Mouse (Mus musculus): ENCODE measurements around the gene Dhrs2.

The Dhrs2 gene

DNA sequence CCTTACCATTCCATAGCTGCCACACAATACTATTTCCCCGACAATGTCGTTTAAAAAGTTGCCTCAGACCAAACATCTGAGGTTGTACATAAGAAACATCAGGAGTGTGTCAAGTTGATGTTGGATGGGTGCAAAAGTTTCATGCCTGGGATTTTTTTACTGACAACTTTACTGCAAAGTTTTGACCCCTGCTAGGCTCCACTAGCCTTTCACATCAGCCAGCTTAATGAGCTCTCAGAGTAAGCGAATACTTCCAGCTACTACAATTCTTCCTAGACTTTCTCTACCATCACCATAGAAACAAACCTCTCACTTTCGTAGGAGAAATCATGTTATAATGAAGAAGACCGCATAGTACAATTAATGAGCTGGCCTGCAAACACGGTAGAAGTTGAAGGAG, 26.5 kb downstream of the Dhrs2 start:
- DNase-seq (ENCODE audit: low spot score in 2 of 2), result no peak

DNA sequence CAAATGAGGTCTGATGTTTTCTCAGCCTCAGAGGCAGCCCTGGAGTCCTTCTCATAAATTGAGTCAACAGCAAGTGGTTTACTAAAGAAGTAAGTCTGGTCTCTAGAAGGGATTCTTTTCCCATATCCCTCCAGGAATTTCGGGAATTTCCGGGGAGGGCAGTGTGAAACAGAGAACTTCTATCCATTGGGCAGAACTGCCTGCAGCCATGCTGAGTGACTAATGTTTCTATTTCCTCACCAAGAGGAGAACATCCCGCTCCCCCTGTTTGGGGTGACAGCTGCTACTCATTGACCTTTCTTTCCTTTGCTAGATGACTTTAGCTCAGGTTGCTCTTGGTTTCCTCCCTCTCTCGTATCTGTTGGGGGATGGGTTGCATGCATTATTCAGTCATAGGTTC, 31.8 kb downstream of the Dhrs2 start:
- DNase-seq (ENCODE audit: low spot score in 2 of 2), result no peak

DNA sequence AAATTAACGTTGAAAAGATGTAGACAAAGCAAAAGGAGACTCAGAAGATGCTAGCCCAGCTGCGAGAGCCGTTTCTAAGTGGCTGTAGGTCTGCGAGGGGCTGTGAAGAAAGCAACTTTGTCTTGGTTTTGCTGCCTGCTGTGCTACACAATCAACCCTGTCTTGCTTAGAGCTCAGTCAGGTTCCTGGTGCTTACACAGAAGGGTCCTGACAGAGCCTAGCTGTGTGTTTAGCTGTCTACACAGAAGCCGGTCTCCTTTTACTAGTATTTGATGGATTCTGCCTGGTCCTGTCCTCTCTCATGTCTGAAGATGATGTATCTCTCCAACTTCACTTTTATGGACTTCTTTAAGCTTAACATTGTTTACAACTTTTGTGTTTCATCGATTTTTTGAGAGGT, 33.6 kb downstream of the Dhrs2 start:
- DNase-seq (ENCODE audit: low spot score in 2 of 2), result no peak

DNA sequence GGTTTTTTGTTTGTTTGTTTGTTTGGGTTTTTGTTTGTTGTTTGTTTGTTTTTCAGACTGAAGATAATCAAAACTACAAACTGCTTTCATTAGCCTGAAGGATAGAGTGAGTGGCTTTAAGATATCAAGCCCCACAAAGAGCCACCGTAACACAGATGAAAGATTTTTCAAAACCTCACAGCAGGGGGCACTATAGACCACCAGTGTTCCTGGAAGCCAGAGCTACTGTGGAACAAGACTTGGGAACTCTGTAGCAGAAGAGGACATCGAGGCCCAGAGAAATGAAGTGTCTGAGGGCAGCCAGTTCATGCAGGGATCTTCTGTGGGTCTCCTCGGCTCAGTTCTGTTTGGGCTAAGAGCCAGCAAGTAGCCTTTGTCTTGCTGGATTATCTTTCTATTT, 49.4 kb downstream of the Dhrs2 start:
- peak in 1 of 2 experiments; percentile 10 for DNase-seq (ENCODE audit: low spot score in 2 of 2)

DNA sequence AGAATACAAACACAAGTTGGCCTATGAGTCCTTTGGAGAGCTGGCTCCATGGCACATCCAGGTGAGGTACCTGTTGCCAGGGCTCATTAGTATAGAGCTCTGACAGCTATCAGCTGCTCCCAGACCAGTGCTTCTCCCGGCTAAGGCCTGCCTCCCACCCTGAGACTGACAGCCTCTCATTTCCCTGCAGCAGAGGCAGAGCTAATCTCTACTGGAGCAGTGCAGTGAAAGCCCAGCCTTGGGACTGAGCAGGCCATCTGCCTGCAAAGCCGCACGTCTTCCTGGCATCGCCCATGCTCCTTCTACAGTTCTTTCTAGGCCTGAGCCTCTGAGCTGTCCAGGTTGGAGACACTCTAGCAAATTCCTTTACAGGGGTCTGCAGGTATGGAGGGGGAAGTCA, 51.2 kb downstream of the Dhrs2 start:
- DNase-seq (ENCODE audit: low spot score in 2 of 2), result no peak

DNA sequence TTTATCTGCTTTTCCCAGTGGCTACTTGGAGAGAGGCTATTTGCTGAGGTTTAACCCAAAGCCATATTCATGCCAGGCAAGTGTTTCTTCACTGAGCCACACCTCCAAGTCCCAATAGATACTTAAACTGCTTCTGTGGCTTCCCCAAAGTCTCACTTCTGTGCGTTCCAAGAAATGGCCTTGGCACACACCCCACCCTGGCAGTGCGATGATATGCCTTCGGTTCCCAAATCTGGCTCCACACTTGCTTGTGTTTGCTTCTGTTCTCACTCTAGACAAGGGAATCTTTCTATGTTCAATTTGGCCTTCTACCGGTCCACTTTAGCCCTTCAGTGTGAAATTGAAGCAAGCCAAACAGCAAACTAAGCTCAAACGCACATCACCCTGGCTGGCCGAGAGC, 53.0 kb downstream of the Dhrs2 start:
- no peak for DNase-seq (ENCODE audit: low spot score in 2 of 2)

DNA sequence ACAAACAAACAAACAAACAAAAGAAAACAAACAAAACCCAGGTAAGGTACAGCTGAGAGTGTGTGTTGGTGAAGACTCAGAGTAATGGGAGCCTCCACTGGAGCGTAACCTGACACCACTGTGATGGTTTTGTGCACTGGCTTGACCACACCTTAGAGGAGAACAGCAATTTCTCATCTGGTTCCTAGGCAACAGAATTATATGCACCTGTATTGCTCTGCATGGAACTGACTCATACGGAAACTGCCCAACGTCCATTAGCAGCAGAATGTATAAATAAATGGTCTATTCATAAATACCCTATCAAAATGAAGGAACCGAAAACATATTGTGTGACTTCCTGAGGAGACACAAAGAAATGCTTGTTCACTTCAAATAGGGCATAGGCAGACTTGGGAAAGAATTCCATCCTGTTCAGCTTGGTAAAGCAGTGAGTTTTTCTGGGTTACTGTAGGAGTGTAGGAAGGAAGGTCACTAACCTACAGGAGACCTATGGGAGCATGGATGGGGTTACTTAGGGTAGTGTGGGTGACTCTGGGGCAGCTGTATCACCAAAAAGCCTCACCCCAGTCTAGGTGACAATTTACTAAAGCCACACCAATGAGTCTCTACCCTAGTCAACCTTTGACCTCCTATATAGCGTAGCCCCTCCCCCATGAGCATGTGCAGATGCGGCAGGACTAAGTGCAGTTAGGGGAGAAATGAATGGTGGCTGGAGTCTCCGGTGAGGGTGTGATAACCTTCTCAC, 57.7 kb downstream of the Dhrs2 start:
- DNase-seq (ENCODE audit: low spot score in 2 of 2), result no peak

All from spleen, postnatal 36 days (tissue).